Mouse (Mus musculus) liver, embryonic 15.5 days (tissue): ENCODE results near the gene Abl1. TPM values are rescaled to one million over a fixed set of nuclear protein-coding genes. Genes with fewer than 3 reads are reported as not detected.

Experiments
- ATAC-seq: fragments of 200-750 bp; cut with Nextera tagmentation; 2 replicates; pipeline ENCODE4 v1.8.0; 2017; ENCODE audit warnings: moderate number of reproducible peaks, mild to moderate bottlenecking, moderate library complexity; ENCODE audit not compliant: insufficient read depth
- H3K27ac ChIP-seq: fragments of 300-500 bp; sonication (generic); replicated peaks from 2 replicates; pipeline ENCODE4 v1.5.1; 2015; ENCODE audit warnings: mild to moderate bottlenecking, inconsistent platforms
- H3K27me3 ChIP-seq: fragments of 300-500 bp; sonication (generic); 2 replicates; pipeline ENCODE4 v1.6.1; 2015; ENCODE audit warnings: mild to moderate bottlenecking, inconsistent platforms
- H3K36me3 ChIP-seq: fragments of 300-500 bp; sonication (generic); replicated peaks from 2 replicates; pipeline ENCODE4 v1.6.1; 2015; ENCODE audit warnings: moderate library complexity, mild to moderate bottlenecking, inconsistent platforms
- H3K4me1 ChIP-seq: fragments of 300-500 bp; sonication (generic); replicated peaks from 2 replicates; pipeline ENCODE4 v1.6.1; 2015; ENCODE audit warnings: inconsistent platforms
- H3K4me2 ChIP-seq: fragments of 300-500 bp; sonication (generic); 2 replicates; pipeline ENCODE4 v1.6.1; 2015; ENCODE audit warnings: moderate library complexity, mild to moderate bottlenecking, inconsistent platforms
- H3K4me3 ChIP-seq: fragments of 300-500 bp; sonication (generic); replicated peaks from 2 replicates; pipeline ENCODE4 v1.5.1; 2015; ENCODE audit warnings: mild to moderate bottlenecking, inconsistent platforms
- H3K9ac ChIP-seq: fragments of 300-500 bp; sonication (generic); 2 replicates; pipeline ENCODE4 v1.6.1; 2015; ENCODE audit warnings: moderate library complexity, mild to moderate bottlenecking, inconsistent platforms
- H3K9me3 ChIP-seq: fragments of 300-500 bp; sonication (generic); replicated peaks from 2 replicates; pipeline ENCODE4 v1.6.1; 2016; ENCODE audit warnings: inconsistent platforms
- WGBS: fragments of 180-500 bp; shearing (Covaris S2); methylation state at CpG from one replicate; pipeline ENCODE4 v1.1.7; 2015; ENCODE audit warnings: mixed read lengths; ENCODE audit not compliant: insufficient replicate concordance; 5-methylcytosine and 5-hydroxymethylcytosine counted together
- polyA plus RNA-seq: library from polyadenylated mRNA; unstranded; fragments of >200 nt; fragmentation: Nextera tagmentation; extraction: Ambion mirVana; gene quantifications from 2 replicates; pipeline ENCODE4 v1.2.1, GENCODE M21; 2015

Gene Abl1
- polyA plus RNA-seq, 1 experiment from 2014 or later, result 5.9 TPM

- WGBS, result 83% methylated on average over 6 of the region's 6 CpGs
- Histone ChIP-seq H3K9me3 (no peaks in the 10 kb centered on the region), H3K27me3 (no peaks in the 10 kb centered on the region), H3K36me3 (no peaks in the 10 kb centered on the region), H3K27ac (no peak overlapping the region), H3K4me1 (peaks cover 70% of the 10 kb centered on the region), H3K9ac (no peak overlapping the region), H3K4me2 (no peak overlapping the region), H3K4me3 (no peak overlapping the region)
- ATAC-seq, result no peak
These were observed 78.9 kb downstream of the Abl1 start for GRCm38 (mm10) chr2:31767104-31767503.

- Histone ChIP-seq H3K36me3 (no peaks in the 10 kb centered on the region), H3K4me1 (peaks cover 70% of the 10 kb centered on the region), H3K9me3 (no peaks in the 10 kb centered on the region), H3K4me2 (no peak overlapping the region), H3K27ac (no peak overlapping the region), H3K27me3 (no peaks in the 10 kb centered on the region), H3K9ac (no peak overlapping the region), H3K4me3 (no peak overlapping the region)
- ATAC-seq, result no peak
- WGBS, result 62% methylated on average over 4 of the region's 4 CpGs
These were observed 79.6 kb downstream of the Abl1 start for GRCm38 (mm10) chr2:31767815-31768214.

GRCm38 (mm10) chr2:31769115-31769514, 80.9 kb downstream of the Abl1 start:
- Histone ChIP-seq H3K36me3 (no peaks in the 10 kb centered on the region), H3K27ac (peak overlapping the region; percentile 25; the same call in 1 of the 2 replicates), H3K27me3 (no peaks in the 10 kb centered on the region), H3K4me3 (no peak overlapping the region), H3K4me1 (peaks cover 64% of the 10 kb centered on the region), H3K4me2 (peak overlapping the region; percentile 30), H3K9me3 (no peaks in the 10 kb centered on the region), H3K9ac (0 out of 2 replicates have a peak overlapping the region, but pooled peaks have one; percentile 2)
- WGBS, result 21% methylated on average over 4 of the region's 4 CpGs
- ATAC-seq, result no peak

GRCm38 (mm10) chr2:31769631-31770111, 81.5 kb downstream of the Abl1 start:
- no peaks in the 10 kb centered on the region for H3K9me3 ChIP-seq
- H3K27ac ChIP-seq, result peak overlapping the region; percentile 25; the same call in 1 of the 2 replicates
- H3K4me2 ChIP-seq, result peak overlapping the region; percentile 30; the same call in 1 of the 2 replicates
- H3K9ac ChIP-seq, result no peak overlapping the region
- no peak overlapping the region for H3K4me3 ChIP-seq
- 0 out of 2 replicates have a peak, but pooled peaks have one; percentile 28 for ATAC-seq
- peaks cover 64% of the 10 kb centered on the region for H3K4me1 ChIP-seq
- H3K36me3 ChIP-seq, result no peaks in the 10 kb centered on the region
- H3K27me3 ChIP-seq, result no peaks in the 10 kb centered on the region
- 31% methylated on average over 6 of the region's 6 CpGs for WGBS

- H3K4me2 ChIP-seq, result no peak overlapping the region
- no peak overlapping the region for H3K4me3 ChIP-seq
- ATAC-seq, result peak; percentile 67; the same call in 1 of the 2 replicates
- no peaks in the 10 kb centered on the region for H3K27me3 ChIP-seq
- H3K9ac ChIP-seq, result no peak overlapping the region
- peaks cover 55% of the 10 kb centered on the region for H3K4me1 ChIP-seq
- no peaks in the 10 kb centered on the region for H3K36me3 ChIP-seq
- WGBS, result 14% methylated on average over 7 of the region's 7 CpGs
- no peaks in the 10 kb centered on the region for H3K9me3 ChIP-seq
- peak overlapping the region; percentile 59 for H3K27ac ChIP-seq
These were observed 82.7 kb downstream of the Abl1 start for GRCm38 (mm10) chr2:31770781-31771441.

- no peak overlapping the region for H3K27ac ChIP-seq
- H3K36me3 ChIP-seq, result peaks cover 25% of the 10 kb centered on the region
- H3K27me3 ChIP-seq, result no peaks in the 10 kb centered on the region
- no peak overlapping the region for H3K4me3 ChIP-seq
- H3K9ac ChIP-seq, result no peak overlapping the region
- no peak overlapping the region for H3K4me2 ChIP-seq
- no peaks in the 10 kb centered on the region for H3K9me3 ChIP-seq
- H3K4me1 ChIP-seq, result peaks cover 15% of the 10 kb centered on the region
- 80% methylated on average over 3 of the region's 3 CpGs for WGBS
- ATAC-seq, result no peak
These were observed 88.3 kb downstream of the Abl1 start for GRCm38 (mm10) chr2:31776479-31776878.

GRCm38 (mm10) chr2:31779258-31779657, 91.1 kb downstream of the Abl1 start:
- whole genome bisulfite sequencing, result 81% methylated on average over 2 of the region's 2 CpGs
- no peak overlapping the region for H3K4me3 ChIP-seq
- no peak overlapping the region for H3K27ac ChIP-seq
- ATAC-seq, result no peak
- H3K27me3 ChIP-seq, result no peaks in the 10 kb centered on the region
- H3K9me3 ChIP-seq, result no peaks in the 10 kb centered on the region
- no peaks in the 10 kb centered on the region for H3K4me1 ChIP-seq
- H3K36me3 ChIP-seq, result peaks cover 41% of the 10 kb centered on the region
- no peak overlapping the region for H3K9ac ChIP-seq
- H3K4me2 ChIP-seq, result no peak overlapping the region

GRCm38 (mm10) chr2:31782958-31783602, 94.9 kb downstream of the Abl1 start:
- ATAC-seq, result no peak

GRCm38 (mm10) chr2:31785074-31785473, 96.9 kb downstream of the Abl1 start:
- Histone ChIP-seq H3K4me1 (0 out of 2 replicates have a peak, but pooled peaks cover 2% of the 10 kb centered on the region), H3K9ac (no peak overlapping the region), H3K27me3 (no peaks in the 10 kb centered on the region), H3K27ac (no peak overlapping the region), H3K4me2 (no peak overlapping the region), H3K4me3 (no peak overlapping the region), H3K36me3 (peaks cover 72% of the 10 kb centered on the region), H3K9me3 (no peaks in the 10 kb centered on the region)
- ATAC-seq, result no peak
- 35% methylated on average over 9 of the region's 9 CpGs for WGBS

More at GRCm38 (mm10) chr2:31782958-31783602, 94.9 kb downstream of the Abl1 start:
- WGBS, result 74% methylated on average over 8 of the region's 8 CpGs
- Histone ChIP-seq H3K36me3 (peaks cover 70% of the 10 kb centered on the region), H3K27me3 (no peaks in the 10 kb centered on the region), H3K27ac (no peak overlapping the region), H3K9me3 (no peaks in the 10 kb centered on the region), H3K9ac (no peak overlapping the region), H3K4me3 (no peak overlapping the region), H3K4me1 (0 out of 2 replicates have a peak, but pooled peaks cover 2% of the 10 kb centered on the region), H3K4me2 (no peak overlapping the region)

- Histone ChIP-seq H3K9ac (no peak overlapping the region), H3K4me3 (no peak overlapping the region), H3K27me3 (no peaks in the 10 kb centered on the region), H3K9me3 (no peaks in the 10 kb centered on the region), H3K4me2 (no peak overlapping the region), H3K4me1 (0 out of 2 replicates have a peak, but pooled peaks cover 2% of the 10 kb centered on the region), H3K36me3 (peaks cover 74% of the 10 kb centered on the region), H3K27ac (no peak overlapping the region)
- WGBS, result 19% methylated on average over 7 of the region's 7 CpGs
- no peak for ATAC-seq
These were observed 98.9 kb downstream of the Abl1 start for GRCm38 (mm10) chr2:31787029-31787428.

GRCm38 (mm10) chr2:31788227-31788626, 100.1 kb downstream of the Abl1 start:
- H3K9me3 ChIP-seq, result no peaks in the 10 kb centered on the region
- no peak overlapping the region for H3K4me3 ChIP-seq
- no peak overlapping the region for H3K9ac ChIP-seq
- no peak overlapping the region for H3K4me2 ChIP-seq
- H3K27ac ChIP-seq, result no peak overlapping the region
- 71% methylated on average over 3 of the region's 3 CpGs for WGBS
- H3K36me3 ChIP-seq, result peaks cover 82% of the 10 kb centered on the region
- 0 out of 2 replicates have a peak, but pooled peaks cover 2% of the 10 kb centered on the region for H3K4me1 ChIP-seq
- no peaks in the 10 kb centered on the region for H3K27me3 ChIP-seq
- no peak for ATAC-seq
